Comparison of ENCODE assay signal across 10 mouse cellular contexts in the genomic region with DNA sequence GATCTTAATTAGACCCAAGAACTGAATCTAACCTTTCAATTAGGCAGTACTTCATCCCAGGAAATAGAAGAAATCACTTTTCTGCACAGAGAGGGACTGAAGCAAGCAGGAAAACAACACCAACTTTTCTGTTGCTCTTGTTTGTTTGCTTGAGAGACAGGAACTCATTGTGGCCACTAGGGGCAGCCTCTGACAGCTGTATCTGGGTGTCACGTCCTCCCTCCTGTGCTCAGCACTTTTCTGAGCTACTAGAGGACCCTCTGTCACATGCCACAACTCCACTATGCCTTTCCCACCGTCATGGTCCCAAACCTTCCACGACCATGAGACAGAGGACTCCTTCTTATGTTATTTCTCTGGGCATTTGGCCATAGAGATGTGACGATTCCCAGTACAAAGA.
DNase-seq lines count a peak whose midpoint lies in the region; ATAC-seq and TF ChIP-seq lines count a peak whose summit lies in the region.
"Had no signal": no experiment of that assay in that cellular context is flagged by ENCODE, and none has a peak within 500 bp of the region (broad histone marks: within the 10 kb centered on the region; RNA-seq: fewer than 3 reads in every experiment).

No protein-coding gene starts in this region.

- H3K4me2 ChIP-seq in hindbrain, embryonic 11.5 days (replicated peaks; ENCODE audit: low read depth, low read length): no peak overlapping the region
- no peak overlapping the region for H3K4me2 ChIP-seq in hindbrain, embryonic 12.5 days (replicated peaks)
- H3K4me2 ChIP-seq in kidney, postnatal 0 days (ENCODE audit: low read length): no peak overlapping the region
- H3K4me2 ChIP-seq: liver, embryonic 15.5 days had no signal

- H3K4me3 ChIP-seq in hindbrain, embryonic 11.5 days (ENCODE audit: low read depth, low read length): no peak overlapping the region
- no peak overlapping the region for H3K4me3 ChIP-seq in hindbrain, embryonic 12.5 days
- no peak overlapping the region for H3K4me3 ChIP-seq in kidney, postnatal 0 days (replicated peaks; ENCODE audit: low read depth, low read length)
- H3K4me3 ChIP-seq in limb, embryonic 10.5 days: no peak overlapping the region
- H3K4me3 ChIP-seq: erythroblast, embryonic 14.5 days; liver, embryonic 15.5 days had no signal

- no peak for ATAC-seq in hindbrain, embryonic 11.5 days (ENCODE audit: low FRiP score)
- no peak for ATAC-seq in hindbrain, embryonic 12.5 days (ENCODE audit: low FRiP score)
- ATAC-seq in kidney, postnatal 0 days (replicated peaks; ENCODE audit: low FRiP score, low read depth): no peak

- peak; percentile 81 for TF ChIP-seq CTCF in kidney, postnatal 0 days (IDR thresholded peaks at IDR 0.05; ENCODE audit: low read depth)

- WGBS in hindbrain, embryonic 11.5 days: 47% methylated on average over 4 of the region's 4 CpGs
- WGBS in hindbrain, embryonic 12.5 days: 45% methylated on average over 4 of the region's 4 CpGs
- 41% methylated on average over 4 of the region's 4 CpGs for WGBS in kidney, postnatal 0 days
- 38% methylated on average over 4 of the region's 4 CpGs for WGBS in limb, embryonic 10.5 days

- peaks cover under 1% of the 10 kb centered on the region for H3K4me1 ChIP-seq in hindbrain, embryonic 11.5 days (replicated peaks; ENCODE audit: control insufficient read depth, insufficient read depth, low read length)
- peaks cover 16% of the 10 kb centered on the region for H3K4me1 ChIP-seq in hindbrain, embryonic 12.5 days
- no peaks in the 10 kb centered on the region for H3K4me1 ChIP-seq in kidney, postnatal 0 days (replicated peaks; ENCODE audit: insufficient read depth, low read length)
- peaks cover 21% of the 10 kb centered on the region for H3K4me1 ChIP-seq in limb, embryonic 10.5 days

- H3K9ac ChIP-seq in hindbrain, embryonic 11.5 days (ENCODE audit: low read depth, low read length): no peak overlapping the region
- H3K9ac ChIP-seq in hindbrain, embryonic 12.5 days: no peak overlapping the region
- no peak overlapping the region for H3K9ac ChIP-seq in kidney, postnatal 0 days (ENCODE audit: low read depth, low read length)
- H3K9ac ChIP-seq: liver, embryonic 15.5 days had no signal

- DNase-seq in hindbrain, embryonic 11.5 days (ENCODE audit: low spot score): peak; percentile 54
- peak; percentile 18 to 31 for DNase-seq in CD8-positive naive resting alpha-beta T cell, adult 2 months (ENCODE audit: low read depth in 2 of 2, low spot score in 2 of 2)
- DNase-seq in adrenal gland, postnatal 25 days: peak; percentile 13
- DNase-seq in kidney, postnatal 0 days (ENCODE audit: low spot score): peak; percentile 83
- peak; percentile 70 for DNase-seq in naive thymus-derived CD4-positive, alpha-beta T cell, adult 2 months (ENCODE audit: low read depth)
- DNase-seq in adipocyte (ENCODE audit: low spot score): no peak
- DNase-seq in limb, embryonic 10.5 days (ENCODE audit: low spot score): no peak

- no peaks in the 10 kb centered on the region for H3K36me3 ChIP-seq in hindbrain, embryonic 11.5 days (ENCODE audit: control insufficient read depth, insufficient read depth, low read length)
- no peaks in the 10 kb centered on the region for H3K36me3 ChIP-seq in hindbrain, embryonic 12.5 days
- H3K36me3 ChIP-seq in kidney, postnatal 0 days (ENCODE audit: insufficient read depth, low read length): no peaks in the 10 kb centered on the region
- H3K36me3 ChIP-seq in limb, embryonic 10.5 days: no peaks in the 10 kb centered on the region
- H3K36me3 ChIP-seq: liver, embryonic 15.5 days had no signal

- no peaks in the 10 kb centered on the region for H3K9me3 ChIP-seq in hindbrain, embryonic 11.5 days (ENCODE audit: control insufficient read depth, low read length)
- H3K9me3 ChIP-seq in hindbrain, embryonic 12.5 days (replicated peaks): no peaks in the 10 kb centered on the region
- H3K9me3 ChIP-seq in kidney, postnatal 0 days (replicated peaks; ENCODE audit: low read length): no peaks in the 10 kb centered on the region
- H3K9me3 ChIP-seq in limb, embryonic 10.5 days (replicated peaks): no peaks in the 10 kb centered on the region
- H3K9me3 ChIP-seq: liver, embryonic 15.5 days had no signal

- no peaks in the 10 kb centered on the region for H3K27me3 ChIP-seq in hindbrain, embryonic 11.5 days (ENCODE audit: control insufficient read depth, insufficient read depth, low read length)
- H3K27me3 ChIP-seq in hindbrain, embryonic 12.5 days: no peaks in the 10 kb centered on the region
- H3K27me3 ChIP-seq in kidney, postnatal 0 days (ENCODE audit: insufficient read depth, low read length): no peaks in the 10 kb centered on the region
- no peaks in the 10 kb centered on the region for H3K27me3 ChIP-seq in limb, embryonic 10.5 days (ENCODE audit: low read depth, poor library complexity, severe bottlenecking)

- H3K27ac ChIP-seq in hindbrain, embryonic 11.5 days (ENCODE audit: low read depth, low read length): no peak overlapping the region
- H3K27ac ChIP-seq in hindbrain, embryonic 12.5 days: no peak overlapping the region
- no peak overlapping the region for H3K27ac ChIP-seq in kidney, postnatal 0 days
- no peak overlapping the region for H3K27ac ChIP-seq in limb, embryonic 10.5 days
- H3K27ac ChIP-seq: liver, embryonic 15.5 days had no signal

Comparison
In these comparisons a context has a peak if more than half of its experiments do, and no peak if none do; other contexts are left out.
1. DNase-seq: peak in hindbrain, embryonic 11.5 days (single experiment), CD8-positive naive resting alpha-beta T cell, adult 2 months (2 of 2), adrenal gland, postnatal 25 days (single experiment), kidney, postnatal 0 days (single experiment) and naive thymus-derived CD4-positive, alpha-beta T cell, adult 2 months (single experiment); none in adipocyte (single experiment) and limb, embryonic 10.5 days (single experiment).